Mouse (Mus musculus) left cerebral cortex, adult 6 months (tissue): ENCODE data around the gene Ptprz1. TPM values are rescaled to one million over a fixed set of nuclear protein-coding genes. Genes with fewer than 3 reads are reported as not detected.

ENCODE experiments used
- long read RNA-seq, 2 experiments: library from polyadenylated mRNA; unstranded; transcript quantifications; one replicate each; pipeline ENCODE4 v2.0.0; 2019 to 2020
- polyA plus RNA-seq: library from polyadenylated mRNA; unstranded; fragments of <200 nt; fragmentation: Nextera tagmentation; gene quantifications from 2 replicates; pipeline ENCODE4 v1.2.3, GENCODE M21; 2021

Gene Ptprz1
- 36.7 and 38.5 TPM in 2 replicates for polyA plus RNA-seq
- long read RNA-seq, experiment 1, full-length matches to known transcripts, result 3 of 70 reads
- long read RNA-seq, experiment 1, partial matches to known transcripts, result 35 of 70 reads
- long read RNA-seq, experiment 1, other reads (novel, unspliced or antisense), result 32 of 70 reads
- long read RNA-seq, experiment 2, full-length matches to known transcripts, result 3 of 65 reads
- long read RNA-seq, experiment 2, partial matches to known transcripts, result 28 of 65 reads
- long read RNA-seq, experiment 2, other reads (novel, unspliced or antisense), result 34 of 65 reads

GRCm38 (mm10) chr6:22874781-22875613, at the start of gene Ptprz1:
Ptprz1 (plus strand) TSS chr6:22875502.

